Mouse (Mus musculus): ENCODE measurements at regions not wholly inside any gene's neighbourhood (a gene's known extent, or its start where the extent isn't known, plus 50 kb on each side); places are given as distances from the start of the nearest gene placed in this dataset.

- no peak for DNase-seq (ENCODE audit: low spot score in 2 of 2)
These were observed 117.5 kb upstream of the Ctnnb1 start for GRCm38 (mm10) chr9:120811522-120811921.

DNA sequence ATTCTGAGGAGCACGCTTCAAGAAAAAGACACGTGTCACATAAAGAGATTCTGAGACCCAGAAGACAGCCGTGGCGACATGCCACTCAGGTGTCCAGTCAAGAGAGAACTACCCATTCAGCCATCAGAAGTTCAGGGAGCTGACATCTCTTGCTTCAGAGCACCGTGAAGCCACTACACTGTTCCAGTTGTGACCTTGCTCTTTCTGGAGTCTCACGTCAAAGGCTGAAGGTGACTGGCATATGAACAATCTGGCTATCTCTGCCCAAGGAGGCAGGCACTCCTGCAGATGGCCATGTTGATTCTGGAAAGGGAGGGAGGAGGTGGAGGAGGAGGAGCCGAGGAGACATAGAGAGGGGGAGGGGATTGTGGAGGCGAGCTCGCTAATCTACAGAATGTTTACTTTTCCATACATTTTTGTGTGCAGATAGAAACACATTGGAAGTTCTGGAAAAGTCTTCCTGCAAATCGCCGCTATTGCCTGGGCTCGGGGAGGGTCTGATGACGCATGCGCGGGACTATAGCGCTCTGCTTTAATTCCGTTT lies 116.3 kb upstream of the Ctnnb1 start:
- no peak for DNase-seq (ENCODE audit: low spot score in 2 of 2)

DNA sequence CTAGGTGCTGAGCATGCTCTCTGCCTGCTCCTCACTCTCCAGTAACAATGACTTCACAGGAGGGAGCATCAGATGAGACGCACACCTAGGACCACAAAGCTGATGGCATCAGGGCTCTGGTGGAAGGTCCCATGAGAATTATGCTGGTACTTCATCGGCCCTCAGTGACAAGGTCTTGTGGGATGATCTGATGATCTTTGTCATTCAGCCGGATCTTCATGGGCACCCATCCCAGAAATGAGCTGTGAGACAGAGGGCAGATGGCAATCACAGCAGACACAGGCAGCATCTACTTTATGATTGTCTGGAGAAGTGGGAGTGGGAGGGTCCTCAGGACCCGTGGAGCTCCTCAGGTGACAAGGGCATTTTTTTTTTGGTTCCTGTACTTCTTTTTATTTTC lies 114.7 kb upstream of the Ctnnb1 start:
- DNase-seq (ENCODE audit: low spot score in 2 of 2) = no peak

GRCm38 (mm10) chr9:120818726-120819317 lies 110.2 kb upstream of the Ctnnb1 start:
- no peak for DNase-seq (ENCODE audit: low spot score in 2 of 2)

DNA sequence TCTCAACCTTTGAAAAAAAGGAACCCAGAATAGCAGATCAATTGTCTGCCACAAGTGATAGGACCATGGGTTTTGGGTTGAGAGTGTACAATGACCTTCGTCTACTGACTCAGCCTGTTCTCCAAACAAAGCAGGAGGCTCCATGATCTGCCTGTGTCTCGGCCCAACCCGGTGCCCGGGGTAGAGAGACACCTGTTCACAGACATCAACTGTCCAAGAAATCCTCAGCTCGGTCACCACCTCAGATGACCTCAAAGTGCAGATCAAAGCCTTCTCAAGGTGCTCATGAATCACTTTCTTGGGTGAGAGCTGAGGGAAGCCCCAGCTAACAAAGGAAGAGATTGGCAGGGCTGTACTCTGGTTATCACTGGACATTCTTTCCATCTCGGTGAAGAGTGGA lies 108.1 kb upstream of the Ctnnb1 start:
- DNase-seq (ENCODE audit: low spot score in 2 of 2) = no peak

DNA sequence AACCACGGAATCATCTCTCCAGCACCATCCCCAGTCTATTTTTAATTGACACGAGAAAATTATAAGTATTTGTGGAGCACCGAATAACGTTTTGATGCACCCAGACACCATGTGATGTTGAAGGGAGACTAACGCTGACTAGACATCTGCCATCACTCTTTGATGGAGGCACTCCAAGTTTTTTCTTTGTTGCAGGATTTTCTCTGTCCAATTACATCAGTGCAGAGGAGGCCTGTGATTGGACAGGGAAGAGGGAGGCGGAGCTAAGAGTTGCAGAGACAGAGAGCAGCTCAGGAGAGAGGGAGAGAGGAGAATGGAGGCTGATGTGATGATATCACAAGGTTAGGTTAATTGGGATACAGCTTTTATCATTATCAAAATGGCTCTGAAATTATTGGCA lies 105.6 kb upstream of the Ctnnb1 start:
- no peak for DNase-seq (ENCODE audit: low spot score in 2 of 2)

- DNase-seq (ENCODE audit: low spot score in 2 of 2) = peak; percentile 13 to 14
These were observed 102.8 kb upstream of the Ctnnb1 start for GRCm38 (mm10) chr9:120826266-120826665.

DNA sequence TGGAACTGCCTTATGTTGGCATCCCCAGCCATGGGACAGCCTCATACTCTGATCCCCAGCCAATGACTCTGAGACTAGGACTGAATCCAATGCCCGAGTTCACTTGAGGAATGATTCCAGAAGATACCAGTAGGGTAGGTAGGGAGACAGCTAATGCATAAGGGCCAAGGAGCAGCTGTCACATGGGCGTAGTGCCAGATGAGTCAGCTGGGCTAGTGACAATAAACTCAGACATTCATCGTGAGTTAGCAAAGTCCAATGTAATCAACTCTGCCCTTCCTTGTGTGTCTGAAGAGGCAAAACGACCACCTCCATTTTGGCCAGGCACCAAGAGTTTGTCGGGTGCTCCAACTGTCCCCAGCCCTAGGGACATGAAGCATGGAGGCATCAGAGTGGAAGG lies 98.5 kb upstream of the Ctnnb1 start:
- no peak for DNase-seq (ENCODE audit: low spot score in 2 of 2)

- DNase-seq (ENCODE audit: low spot score in 2 of 2) = no peak
These were observed 94.8 kb upstream of the Ctnnb1 start for GRCm38 (mm10) chr9:120834166-120834565.

GRCm38 (mm10) chr9:120835621-120836020 lies 93.4 kb upstream of the Ctnnb1 start:
- no peak for DNase-seq (ENCODE audit: low spot score in 2 of 2)

DNA sequence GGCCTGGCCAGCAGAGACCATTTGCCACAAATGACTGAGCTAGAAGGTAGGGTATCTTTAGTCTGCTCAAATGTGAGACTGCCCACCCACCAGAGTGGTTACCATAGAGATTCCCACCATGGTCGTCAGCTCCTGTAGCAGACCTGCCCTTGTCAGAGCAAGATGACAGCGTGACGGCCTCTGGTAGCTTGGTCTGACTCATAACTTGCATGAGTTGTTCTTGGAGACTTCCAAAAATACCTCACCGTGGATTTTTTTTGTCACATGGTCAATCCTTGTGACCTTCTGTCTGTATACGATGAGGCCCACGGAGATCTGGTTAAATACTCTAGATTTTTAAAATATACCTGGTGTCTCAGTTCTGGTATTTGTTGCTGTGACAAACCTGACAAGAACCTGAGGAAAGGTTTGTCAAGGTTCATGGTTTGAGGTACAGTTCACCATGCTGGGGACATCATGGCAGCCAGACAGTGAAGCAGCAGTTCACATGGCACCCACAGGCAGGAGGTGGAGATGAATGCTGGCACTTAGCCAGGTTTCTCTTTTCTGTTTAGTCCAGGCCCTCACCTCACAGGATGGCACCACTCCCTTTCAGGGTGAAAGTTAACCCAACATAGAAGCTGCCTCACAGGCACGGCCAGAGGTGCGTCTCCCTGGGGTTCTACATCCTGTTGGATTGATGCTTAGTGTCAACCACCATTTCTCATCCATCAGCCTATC lies 91.4 kb upstream of the Ctnnb1 start:
- no peak for DNase-seq (ENCODE audit: low spot score in 2 of 2)

- no peak for DNase-seq (ENCODE audit: low spot score in 2 of 2)
These were observed 85.3 kb upstream of the Ctnnb1 start for GRCm38 (mm10) chr9:120843753-120844152.

GRCm38 (mm10) chr9:120845538-120845937 lies 83.5 kb upstream of the Ctnnb1 start:
- no peak for DNase-seq (ENCODE audit: low spot score in 2 of 2)

GRCm38 (mm10) chr9:120847649-120848048 lies 81.4 kb upstream of the Ctnnb1 start:
- no peak for DNase-seq (ENCODE audit: low spot score in 2 of 2)

GRCm38 (mm10) chr9:120848962-120849361 lies 80.1 kb upstream of the Ctnnb1 start:
- no peak for DNase-seq (ENCODE audit: low spot score in 2 of 2)

DNA sequence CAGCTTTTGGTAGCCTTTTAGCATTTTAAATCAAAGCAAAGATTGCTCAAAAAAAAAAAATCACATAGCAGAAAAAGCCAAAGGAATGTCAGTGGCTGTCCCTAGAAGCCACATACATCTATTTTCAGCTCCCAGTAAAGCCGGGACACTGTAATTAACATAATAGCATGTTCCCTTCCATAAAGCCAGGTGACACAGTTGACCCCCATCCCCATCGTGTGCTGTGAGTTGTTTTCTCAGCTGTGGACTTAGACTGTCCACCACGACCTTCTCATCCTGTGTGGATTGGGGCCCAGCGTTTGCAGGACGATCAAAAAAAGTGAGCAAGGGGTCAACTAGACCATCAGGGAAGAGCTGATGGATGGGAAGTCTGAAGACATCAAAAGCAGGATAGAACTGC lies 78.9 kb upstream of the Ctnnb1 start:
- no peak for DNase-seq (ENCODE audit: low spot score in 2 of 2)

GRCm38 (mm10) chr9:120851914-120852313 lies 77.1 kb upstream of the Ctnnb1 start:
- no peak for DNase-seq (ENCODE audit: low spot score in 2 of 2)

DNA sequence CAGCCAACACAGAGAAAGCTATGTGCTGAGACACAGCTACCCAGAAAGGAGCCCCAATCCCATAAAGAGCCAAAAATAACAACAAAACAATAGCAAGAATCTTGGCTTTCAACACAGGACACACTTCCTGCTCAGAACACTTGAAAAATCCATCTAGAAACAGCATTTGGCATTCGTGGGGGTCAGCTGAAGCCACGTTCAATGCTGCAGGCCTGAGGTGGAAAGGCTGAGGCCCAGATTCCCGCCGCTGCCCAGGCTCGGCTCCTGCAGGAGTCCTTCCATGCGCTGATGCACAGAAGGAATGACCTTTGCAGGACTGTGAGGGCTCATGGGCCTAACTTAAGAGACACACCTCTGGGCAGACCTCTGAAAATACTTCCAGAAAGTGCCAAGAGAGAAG lies 76.4 kb upstream of the Ctnnb1 start:
- DNase-seq (ENCODE audit: low spot score in 2 of 2) = no peak

GRCm38 (mm10) chr9:120853032-120853597 lies 75.9 kb upstream of the Ctnnb1 start:
- DNase-seq (ENCODE audit: low spot score in 2 of 2) = no peak

DNA sequence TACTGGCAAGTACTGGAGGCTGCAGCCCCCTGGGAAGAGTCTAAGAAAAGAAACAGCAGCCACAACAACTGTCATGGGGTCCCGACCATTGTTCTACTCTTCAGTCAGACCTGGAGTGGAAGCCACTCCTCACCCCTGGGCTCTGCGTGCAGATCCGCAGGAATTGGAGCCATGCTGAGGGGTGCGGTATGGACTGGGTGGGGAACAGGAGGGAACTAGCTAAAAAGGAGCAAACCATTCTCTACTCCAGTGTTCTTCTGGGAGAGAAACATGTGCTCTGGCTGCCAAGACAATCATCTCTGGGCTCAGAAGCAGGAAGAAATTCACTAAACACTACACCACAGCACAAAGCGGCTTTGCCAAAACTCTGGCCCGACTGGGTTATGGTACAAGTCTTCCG lies 74.7 kb upstream of the Ctnnb1 start:
- DNase-seq (ENCODE audit: low spot score in 2 of 2) = no peak

DNA sequence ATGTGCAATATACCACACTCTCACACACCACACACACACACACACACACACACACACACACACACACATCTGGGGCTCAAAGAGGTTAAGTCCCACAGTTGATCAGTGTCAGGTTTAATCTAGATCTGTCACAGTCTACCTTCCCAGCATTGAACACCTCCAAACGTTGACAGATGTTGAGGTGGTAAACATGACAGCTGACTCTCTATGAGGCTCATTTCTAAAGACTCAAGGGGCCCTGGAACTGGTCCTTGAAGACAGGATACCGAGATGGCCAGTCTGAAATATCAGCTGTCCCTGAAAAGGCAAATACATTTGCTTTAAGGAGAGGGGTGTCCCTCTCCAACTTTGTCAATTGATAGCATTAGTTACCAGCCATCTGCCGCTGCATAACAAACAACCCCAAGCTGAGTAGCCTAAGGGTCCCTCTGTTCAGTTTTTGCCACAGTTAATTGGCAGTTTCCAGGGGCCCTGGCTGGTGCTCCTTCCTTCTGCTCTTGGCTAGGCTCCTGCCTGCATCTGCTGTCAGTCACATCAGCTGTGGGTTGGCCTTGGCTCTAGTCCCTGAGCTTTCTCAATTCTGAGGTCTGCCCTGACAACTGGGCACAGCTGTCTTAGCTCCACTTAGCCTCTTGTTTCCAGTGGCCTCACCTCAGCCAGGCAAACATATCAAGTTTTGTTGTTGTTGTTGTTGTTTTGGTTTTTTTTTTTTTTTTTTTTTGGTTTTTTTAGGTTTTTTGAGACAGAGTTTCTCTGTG lies 73.5 kb upstream of the Ctnnb1 start:
- DNase-seq (ENCODE audit: low spot score in 2 of 2) = no peak

DNA sequence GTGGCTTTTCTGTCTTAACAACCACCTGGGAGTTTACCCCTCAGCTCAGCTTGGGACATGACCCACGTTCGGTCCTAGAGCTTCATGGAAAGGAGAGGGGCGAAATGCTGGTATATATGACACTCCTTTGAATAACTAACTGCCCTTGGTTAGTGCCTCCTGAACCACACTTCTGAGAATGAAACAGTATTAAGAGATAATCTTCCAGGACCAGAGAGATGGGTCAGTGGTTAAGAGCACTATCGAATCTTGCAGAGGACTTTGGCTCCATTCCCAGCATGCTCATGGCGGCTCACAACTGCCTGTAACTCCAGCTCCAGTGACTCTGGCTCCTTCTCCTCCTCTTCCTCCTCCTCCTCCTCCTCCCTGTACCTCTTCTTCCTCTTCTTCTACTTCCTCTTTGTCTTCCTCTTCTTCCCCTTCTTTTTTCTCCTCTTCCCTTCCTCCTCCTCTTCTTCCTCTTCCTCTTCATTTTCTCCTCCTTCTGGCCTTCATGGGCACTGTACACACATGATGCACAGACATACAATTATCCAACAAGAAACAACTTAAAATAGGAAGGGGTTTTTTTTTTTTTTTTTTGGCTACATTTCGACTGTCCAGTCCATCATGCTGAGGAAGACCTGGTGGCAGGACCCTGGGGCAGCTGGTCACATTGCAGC lies 71.0 kb upstream of the Ctnnb1 start:
- DNase-seq (ENCODE audit: low spot score in 2 of 2) = no peak

Measured in natural killer cell, adult 2 months (primary cell).